Mouse (Mus musculus): Measurements from ENCODE around the gene Rhoh.

DNA sequence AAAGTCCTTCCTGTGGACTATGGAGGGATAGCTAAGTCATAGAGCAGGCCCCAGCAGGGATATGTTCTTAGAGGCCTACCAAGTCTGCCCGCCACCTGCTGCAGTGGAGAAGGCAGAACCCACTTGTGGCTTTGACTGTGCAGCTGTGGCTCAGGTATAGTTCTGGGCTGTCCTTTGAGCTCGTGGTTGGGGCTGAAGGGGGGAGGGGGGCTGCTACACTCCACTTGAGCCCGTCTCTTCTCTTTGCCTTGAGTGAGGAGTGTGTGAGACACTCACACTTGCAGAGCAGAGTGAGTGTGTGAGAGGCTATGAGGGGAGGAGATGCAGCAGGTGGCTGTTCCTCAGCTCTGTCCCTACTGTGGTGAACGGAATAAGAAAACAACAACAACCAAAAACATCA, 49.4 kb downstream of the Rhoh start:
- TF ChIP-seq POLR2A (IDR thresholded peaks at IDR 0.05; ENCODE audit: borderline replicate concordance, extremely low read depth, low read depth, low read length) (no peak), CTCF (IDR thresholded peaks at IDR 0.05; ENCODE audit: insufficient read depth, low read length) (no peak)

Measured in lung, adult 2 months (tissue).